Mouse (Mus musculus) gastrocnemius, adult 18-20 months (tissue): ENCODE results near the gene Inhbb. TPM values are rescaled to one million over a fixed set of nuclear protein-coding genes. Genes with fewer than 3 reads are reported as not detected.

Experiments used
- DNase-seq: peaks from one replicate; pipeline ENCODE4 v3.0.0; 2021; ENCODE audit warnings: low spot score
- total RNA-seq, 2 experiments: library from RNA; stranded (reverse); gene quantifications; 2 replicates each; pipeline ENCODE4 v1.2.3; 2021

The Inhbb gene
- total RNA-seq, 2 experiments from 2014 or later, result 0.82 to 1.7 TPM

- DNase-seq, result no peak
Observed at GRCm38 (mm10) chr1:119386306-119386705, 35.7 kb downstream of the Inhbb start.

GRCm38 (mm10) chr1:119383916-119384315 is 38.1 kb downstream of the Inhbb start:
- no peak for DNase-seq

GRCm38 (mm10) chr1:119380609-119381008 is 41.4 kb downstream of the Inhbb start:
- DNase-seq, result no peak

GRCm38 (mm10) chr1:119375376-119375775 is 46.7 kb downstream of the Inhbb start:
- no peak for DNase-seq

GRCm38 (mm10) chr1:119367546-119367945 is 54.5 kb downstream of the Inhbb start:
- DNase-seq, result no peak

- DNase-seq, result no peak
Observed at GRCm38 (mm10) chr1:119366315-119366714, 55.7 kb downstream of the Inhbb start.

Other genes starting within 250 kb of the Inhbb start
- 1 to 10 TPM; 6.6 to 9.4 TPM for gene Ralb, start 82.5 kb upstream of the Inhbb start, total RNA-seq
- 1 to 10 TPM; 4.5 to 5.9 TPM for gene Tmem185b, start 103.9 kb upstream of the Inhbb start, total RNA-seq
- gene Epb41l5, start 226.8 kb upstream of the Inhbb start, total RNA-seq, result 1 to 10 TPM; 4.1 to 4.5 TPM